In genomic region chr19:27832448-27832847, GRCm38 (mm10) we compare ENCODE assay signal across 23 mouse cellular contexts.
A peak's percentile ranks its signal among the peaks of the same experiment; 100 is the strongest.
DNase-seq lines count a peak whose midpoint lies in the region; ATAC-seq and TF ChIP-seq lines count a peak whose summit lies in the region.
"Had no signal": no experiment of that assay in that cellular context is flagged by ENCODE, and none has a peak within 500 bp of the region (broad histone marks: within the 10 kb centered on the region; RNA-seq: fewer than 3 reads in every experiment).

No protein-coding gene starts in this region.

- H3K27ac ChIP-seq in liver, embryonic 12.5 days: no peak overlapping the region
- no peak overlapping the region for H3K27ac ChIP-seq in MEL (ENCODE audit: control insufficient read depth, low read depth, low read length)
- no peak overlapping the region for H3K27ac ChIP-seq in forebrain, embryonic 15.5 days (replicated peaks)
- H3K27ac ChIP-seq: embryonic facial prominence, embryonic 10.5 days; embryonic facial prominence, embryonic 12.5 days; forebrain, embryonic 13.5 days had no signal

- TF ChIP-seq POLR2A in MEL (IDR thresholded peaks at IDR 0.05; ENCODE audit: control insufficient read depth in 1 of 2, insufficient read depth in 1 of 2, low read depth in 1 of 2, low read length in 2 of 2, poor library complexity in 1 of 2): no peak

- H3K4me1 ChIP-seq in liver, embryonic 12.5 days: peaks cover 3% of the 10 kb centered on the region
- no peaks in the 10 kb centered on the region for H3K4me1 ChIP-seq in MEL (ENCODE audit: control insufficient read depth in 1 of 2, insufficient read depth in 2 of 2, low read length in 2 of 2)
- H3K4me1 ChIP-seq in forebrain, embryonic 15.5 days: 0 out of 2 replicates have a peak, but pooled peaks cover 3% of the 10 kb centered on the region
- H3K4me1 ChIP-seq: embryonic facial prominence, embryonic 10.5 days; embryonic facial prominence, embryonic 12.5 days had no signal

- no peak overlapping the region for H3K4me2 ChIP-seq in liver, embryonic 12.5 days
- no peak overlapping the region for H3K4me2 ChIP-seq in forebrain, embryonic 15.5 days (replicated peaks)
- H3K4me2 ChIP-seq: embryonic facial prominence, embryonic 12.5 days; forebrain, embryonic 13.5 days had no signal

- no peaks in the 10 kb centered on the region for H3K79me2 ChIP-seq in MEL (ENCODE audit: control insufficient read depth, insufficient read depth, low read length, poor library complexity)

- WGBS in liver, embryonic 12.5 days (ENCODE audit: insufficient replicate concordance): 17% methylated on average over 1 of the region's 1 CpGs
- WGBS in forebrain, embryonic 15.5 days: 69% methylated on average over 1 of the region's 1 CpGs

- no peaks in the 10 kb centered on the region for H3K27me3 ChIP-seq in liver, embryonic 12.5 days (replicated peaks)
- H3K27me3 ChIP-seq in MEL (ENCODE audit: control insufficient read depth in 1 of 2, insufficient read depth in 2 of 2, low read length in 2 of 2): no peaks in the 10 kb centered on the region
- H3K27me3 ChIP-seq in forebrain, embryonic 15.5 days: no peaks in the 10 kb centered on the region
- H3K27me3 ChIP-seq: CH12.LX; embryonic facial prominence, embryonic 12.5 days; forebrain, embryonic 13.5 days had no signal

- no peak for TF ChIP-seq EP300 in MEL (IDR thresholded peaks at IDR 0.05; ENCODE audit: low read depth in 1 of 2, low read length in 2 of 2)

- H3K4me3 ChIP-seq in liver, embryonic 12.5 days: no peak overlapping the region
- H3K4me3 ChIP-seq in MEL (ENCODE audit: control insufficient read depth in 1 of 2, insufficient read depth in 1 of 2, low read depth in 2 of 2, low read length in 2 of 2): no peak overlapping the region
- H3K4me3 ChIP-seq in forebrain, embryonic 15.5 days: no peak overlapping the region
- H3K4me3 ChIP-seq: embryonic facial prominence, embryonic 10.5 days; embryonic facial prominence, embryonic 12.5 days; forebrain, embryonic 13.5 days had no signal

- no peaks in the 10 kb centered on the region for H3K9me3 ChIP-seq in liver, embryonic 12.5 days (replicated peaks)
- no peaks in the 10 kb centered on the region for H3K9me3 ChIP-seq in MEL (replicated peaks; ENCODE audit: insufficient read depth, low read length)
- no peaks in the 10 kb centered on the region for H3K9me3 ChIP-seq in forebrain, embryonic 15.5 days
- H3K9me3 ChIP-seq: embryonic facial prominence, embryonic 10.5 days; embryonic facial prominence, embryonic 12.5 days; forebrain, embryonic 13.5 days; G1E had no signal

- no peaks in the 10 kb centered on the region for H3K36me3 ChIP-seq in liver, embryonic 12.5 days
- no peaks in the 10 kb centered on the region for H3K36me3 ChIP-seq in MEL (ENCODE audit: control insufficient read depth in 1 of 2, insufficient read depth in 2 of 2, low read length in 2 of 2)
- no peaks in the 10 kb centered on the region for H3K36me3 ChIP-seq in forebrain, embryonic 15.5 days
- H3K36me3 ChIP-seq: G1E had no signal

- no peak for DNase-seq in liver
- peak; percentile 7 for DNase-seq in MEL (ENCODE audit: low read depth, low spot score)
- no peak for DNase-seq in right cerebral cortex, postnatal 36 days (ENCODE audit: low spot score in 2 of 2)
- no peak for DNase-seq in c-Kit-positive CD71-positive TER-119-positive erythroid progenitor cells, embryonic 14.5 days (ENCODE audit: low spot score)
- DNase-seq: adrenal gland, adult 2 months; adrenal gland, postnatal 10 days; adrenal gland, postnatal 25 days; B cell, adult 2 months; cerebellum, adult 11-12 months; cerebellum, adult 2 months; cerebellum, adult 9-10 months; cerebellum, postnatal 10 days; cerebellum, postnatal 25 days had no signal

- no peak overlapping the region for H3K9ac ChIP-seq in liver, embryonic 12.5 days
- no peak overlapping the region for H3K9ac ChIP-seq in MEL (ENCODE audit: control insufficient read depth, low read depth, low read length, poor library complexity, severe bottlenecking)
- no peak overlapping the region for H3K9ac ChIP-seq in forebrain, embryonic 15.5 days (replicated peaks)
- H3K9ac ChIP-seq: embryonic facial prominence, embryonic 12.5 days; forebrain, embryonic 13.5 days had no signal

- peak; percentile 46; the same call in 1 of the 2 replicates for ATAC-seq in liver, embryonic 12.5 days
- ATAC-seq in megakaryocyte progenitor cell, adult 5-6 weeks (replicated peaks; ENCODE audit: poor library complexity): 0 out of 2 replicates have a peak, but pooled peaks have one; percentile 20
- no peak for ATAC-seq in forebrain, embryonic 15.5 days (replicated peaks)
- ATAC-seq: CD4-positive, CD25-positive, alpha-beta regulatory T cell, adult 4 months; forebrain, embryonic 13.5 days; forebrain, embryonic 16.5 days had no signal

- TF ChIP-seq CTCF in MEL (IDR thresholded peaks at IDR 0.05 in 2 of 3, conservative IDR thresholded peaks at IDR 0.05 in 1 of 3; ENCODE audit: control insufficient read depth in 1 of 3, insufficient read depth in 1 of 3, low read depth in 2 of 3, low read length in 3 of 3, poor library complexity in 1 of 3, severe bottlenecking in 1 of 3): no peak

- TF ChIP-seq RAD21 in MEL (IDR thresholded peaks at IDR 0.05; ENCODE audit: low read depth, low read length): no peak

TF ChIP-seq in MEL, 35 proteins besides CTCF, POLR2A, EP300 and RAD21:
- no peak for TF ChIP-seq ETS1 (IDR thresholded peaks at IDR 0.05; ENCODE audit: low read depth, low read length)
- TF ChIP-seq ZKSCAN1 (IDR thresholded peaks at IDR 0.05; ENCODE audit: low read depth, low read length): no peak
- no peak for TF ChIP-seq MXI1 (IDR thresholded peaks at IDR 0.05; ENCODE audit: low read depth, low read length)
- TF ChIP-seq GABPA (IDR thresholded peaks at IDR 0.05; ENCODE audit: low read depth, low read length): no peak
- TF ChIP-seq USF2 (IDR thresholded peaks at IDR 0.05; ENCODE audit: borderline replicate concordance in 1 of 2, insufficient read depth in 1 of 2, low read depth in 1 of 2, low read length in 2 of 2): no peak
- TF ChIP-seq MYB (IDR thresholded peaks at IDR 0.05; ENCODE audit: low read depth, low read length): no peak
- TF ChIP-seq JUND (IDR thresholded peaks at IDR 0.05; ENCODE audit: low read depth, low read length): no peak
- no peak for TF ChIP-seq RCOR1 (IDR thresholded peaks at IDR 0.05; ENCODE audit: low read depth, low read length)
- TF ChIP-seq HCFC1 (IDR thresholded peaks at IDR 0.05; ENCODE audit: low read depth, low read length): no peak
